Comparison of ENCODE assay signal across 24 mouse cellular contexts in the genomic region with DNA sequence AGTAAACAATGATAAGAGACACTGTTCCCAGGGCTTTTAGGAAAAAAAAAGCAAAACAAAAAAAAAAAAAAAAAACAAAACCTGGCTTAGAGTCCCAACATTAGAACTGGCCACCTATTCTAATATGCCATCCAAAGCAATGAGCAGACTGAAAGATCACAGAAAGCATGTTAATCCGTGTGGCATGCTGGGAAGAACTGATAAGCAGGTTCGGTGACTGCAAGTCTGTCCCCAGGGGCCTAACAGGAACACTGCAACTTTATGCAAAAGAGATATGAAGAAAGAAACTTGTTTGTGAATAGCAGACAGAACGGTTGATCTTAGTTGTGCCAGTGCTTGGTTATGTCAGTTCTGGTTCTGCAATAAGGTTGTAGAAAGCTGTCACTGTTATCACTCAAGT. TPM values are rescaled to one million over a fixed set of nuclear protein-coding genes. Genes with fewer than 3 reads are reported as not detected.
A peak's percentile ranks its signal among the peaks of the same experiment; 100 is the strongest.
DNase-seq lines count a peak whose midpoint lies in the region; ATAC-seq and TF ChIP-seq lines count a peak whose summit lies in the region.
"Had no signal": no experiment of that assay in that cellular context is flagged by ENCODE, and none has a peak within 500 bp of the region (broad histone marks: within the 10 kb centered on the region; RNA-seq: fewer than 3 reads in every experiment).

No protein-coding gene starts in this region.

- H3K9me3 ChIP-seq in CH12.LX (replicated peaks; ENCODE audit: low read length), result no peaks in the 10 kb centered on the region
- no peaks in the 10 kb centered on the region for H3K9me3 ChIP-seq in liver, embryonic 15.5 days (replicated peaks)
- no peaks in the 10 kb centered on the region for H3K9me3 ChIP-seq in heart, embryonic 10.5 days
- H3K9me3 ChIP-seq: embryonic facial prominence, embryonic 15.5 days; forebrain, embryonic 13.5 days; heart, embryonic 13.5 days had no signal

- 14% methylated on average over 3 of the region's 3 CpGs for WGBS in liver, embryonic 15.5 days (ENCODE audit: insufficient replicate concordance)
- 27% methylated on average over 3 of the region's 3 CpGs for WGBS in heart, embryonic 10.5 days

- peaks cover 1 to 2% of the 10 kb centered on the region in 2 experiments for H3K36me3 ChIP-seq in CH12.LX (replicated peaks in 1 of 2; ENCODE audit: control insufficient read depth in 1 of 2, insufficient read depth in 1 of 2, low read length in 1 of 2)
- H3K36me3 ChIP-seq in liver, embryonic 15.5 days (replicated peaks), result no peaks in the 10 kb centered on the region
- H3K36me3 ChIP-seq in heart, embryonic 10.5 days, result no peaks in the 10 kb centered on the region
- H3K36me3 ChIP-seq: embryonic facial prominence, embryonic 15.5 days; heart, embryonic 13.5 days had no signal

- no peak for TF ChIP-seq RAD21 in CH12.LX (IDR thresholded peaks at IDR 0.05; ENCODE audit: low read depth, low read length)

- H3K9ac ChIP-seq in CH12.LX (ENCODE audit: insufficient read depth, low read depth), result peak overlapping the region; percentile 7; the same call in 1 of the 2 replicates
- H3K9ac ChIP-seq in liver, embryonic 15.5 days, result no peak overlapping the region
- H3K9ac ChIP-seq: embryonic facial prominence, embryonic 15.5 days; forebrain, embryonic 13.5 days; heart, embryonic 13.5 days had no signal

- dilution Hi-C loops in CH12.LX (cut with MboI; ENCODE audit: extremely low pct_ligation_motif_present, extremely low pct_unique_long_range_greater_than_20kb, low sequenced_read_pairs), result no loop called here

- in situ Hi-C loops in CH12.LX (cut with MboI; ENCODE audit: low pct_ligation_motif_present, low pct_unique_long_range_greater_than_20kb, low sequenced_read_pairs), result no loop called here

- DNase-seq in 416B (ENCODE audit: low read depth), result peak; percentile 28
- peak; percentile 69 for DNase-seq in CH12.LX (ENCODE audit: extremely low read depth)
- DNase-seq in kidney, postnatal 10 days, result no peak
- no peak for DNase-seq in lung, postnatal 10 days
- no peak for DNase-seq in heart, embryonic 10.5 days (ENCODE audit: low spot score)
- no peak for DNase-seq in gastrocnemius, postnatal 36 days
- DNase-seq: adrenal gland, postnatal 14 days; cerebellum, adult 9-11 months; embryo, embryonic 11 days; heart, postnatal 36 days; kidney, adult 8-10 months; kidney, postnatal 4 days; lung, adult 18-20 months; lung, postnatal 4 days; right cerebral cortex, postnatal 14 days; thymus, postnatal 25 days had no signal

- TF ChIP-seq CTCF in CH12.LX (conservative IDR thresholded peaks at IDR 0.05 in 1 of 2, IDR thresholded peaks at IDR 0.05 in 1 of 2; ENCODE audit: low read depth in 2 of 2, low read length in 2 of 2), result no peak

- H3K79me2 ChIP-seq in CH12.LX (replicated peaks; ENCODE audit: control insufficient read depth, extremely low read depth, insufficient read depth, poor library complexity, severe bottlenecking), result 0 out of 2 replicates have a peak, but pooled peaks cover 2% of the 10 kb centered on the region

- peak overlapping the region; percentile 48 for H3K27ac ChIP-seq in CH12.LX (ENCODE audit: insufficient read depth, low read depth)
- H3K27ac ChIP-seq in liver, embryonic 15.5 days (replicated peaks), result peak overlapping the region; percentile 94
- H3K27ac ChIP-seq in heart, embryonic 10.5 days, result no peak overlapping the region
- H3K27ac ChIP-seq: embryonic facial prominence, embryonic 15.5 days; forebrain, embryonic 13.5 days; heart, embryonic 13.5 days had no signal

- no peak for TF ChIP-seq EP300 in CH12.LX (IDR thresholded peaks at IDR 0.05; ENCODE audit: low read length)

- ATAC-seq in erythroblast, adult 5-6 weeks (replicated peaks; ENCODE audit: low FRiP score, poor library complexity, severe bottlenecking), result peak; percentile 55
- ATAC-seq in liver, embryonic 15.5 days (ENCODE audit: insufficient read depth), result peak; percentile 51
- ATAC-seq: CD4-positive, CD25-positive, alpha-beta regulatory T cell, adult 4 months; forebrain, embryonic 13.5 days; hindbrain, embryonic 16.5 days; midbrain, embryonic 16.5 days had no signal

- H3K4me3 ChIP-seq in CH12.LX (replicated peaks in 1 of 3; ENCODE audit: low read depth in 2 of 3, low read length in 2 of 3, poor library complexity in 1 of 3), result no peak overlapping the region
- no peak overlapping the region for H3K4me3 ChIP-seq in liver, embryonic 15.5 days (replicated peaks)
- no peak overlapping the region for H3K4me3 ChIP-seq in heart, embryonic 10.5 days
- H3K4me3 ChIP-seq: embryonic facial prominence, embryonic 15.5 days; forebrain, embryonic 13.5 days; heart, embryonic 13.5 days had no signal

- intact Hi-C loops in gastrocnemius, postnatal 36 days (cut with DNase I), result no loop called here

- no peaks in the 10 kb centered on the region for H3K27me3 ChIP-seq in CH12.LX (replicated peaks)
- H3K27me3 ChIP-seq in liver, embryonic 15.5 days, result no peaks in the 10 kb centered on the region
- H3K27me3 ChIP-seq in heart, embryonic 10.5 days (ENCODE audit: insufficient read depth, poor library complexity, severe bottlenecking), result no peaks in the 10 kb centered on the region
- H3K27me3 ChIP-seq: embryonic facial prominence, embryonic 15.5 days; forebrain, embryonic 13.5 days; heart, embryonic 13.5 days had no signal

- H3K4me1 ChIP-seq in CH12.LX (ENCODE audit: control insufficient read depth in 1 of 2, insufficient read depth in 2 of 2), result peaks cover 1 to 39% of the 10 kb centered on the region in 2 experiments; a peak in 3 of 4 replicates
- peaks cover 74% of the 10 kb centered on the region for H3K4me1 ChIP-seq in liver, embryonic 15.5 days (replicated peaks)
- peaks cover 21% of the 10 kb centered on the region for H3K4me1 ChIP-seq in heart, embryonic 10.5 days
- H3K4me1 ChIP-seq: embryonic facial prominence, embryonic 15.5 days had no signal

- H3K4me2 ChIP-seq in CH12.LX (ENCODE audit: insufficient read depth, low read depth, poor library complexity, severe bottlenecking), result peak overlapping the region; percentile 93; the same call in 1 of the 2 replicates
- peak overlapping the region; percentile 79 for H3K4me2 ChIP-seq in liver, embryonic 15.5 days
- H3K4me2 ChIP-seq: embryonic facial prominence, embryonic 15.5 days; forebrain, embryonic 13.5 days; heart, embryonic 13.5 days had no signal

- TF ChIP-seq POLR2A in CH12.LX (IDR thresholded peaks at IDR 0.05; ENCODE audit: low read depth, low read length), result no peak

TF ChIP-seq in CH12.LX, 34 proteins besides CTCF, POLR2A, EP300 and RAD21 (continues in another document):
- TF ChIP-seq RCOR1 (conservative IDR thresholded peaks at IDR 0.05; ENCODE audit: low read depth, low read length) (no peak), MYC (IDR thresholded peaks at IDR 0.05; ENCODE audit: low read depth, low read length) (no peak), JUND (conservative IDR thresholded peaks at IDR 0.05; ENCODE audit: low read depth, low read length) (no peak), IRF4 (IDR thresholded peaks at IDR 0.05; ENCODE audit: low read depth, low read length) (0 out of 2 replicates have a peak, but pooled peaks have one; percentile 25), HCFC1 (IDR thresholded peaks at IDR 0.05; ENCODE audit: low read depth, low read length) (no peak), USF2 (conservative IDR thresholded peaks at IDR 0.05; ENCODE audit: low read depth, low read length) (no peak), BHLHE40 (IDR thresholded peaks at IDR 0.05; ENCODE audit: low read depth, low read length) (no peak), TCF12 (IDR thresholded peaks at IDR 0.05; ENCODE audit: low read depth, low read length) (0 out of 2 replicates have a peak, but pooled peaks have one; percentile 20), GABPA (IDR thresholded peaks at IDR 0.05; ENCODE audit: insufficient replicate concordance, low read depth, low read length) (no peak), NELFE (IDR thresholded peaks at IDR 0.05; ENCODE audit: low read depth, low read length) (no peak), USF1 (IDR thresholded peaks at IDR 0.05; ENCODE audit: low read depth, low read length) (no peak), CHD1 (IDR thresholded peaks at IDR 0.05; ENCODE audit: low read depth, low read length) (no peak), MAX (IDR thresholded peaks at IDR 0.05; ENCODE audit: low read length) (no peak), ELF1 (IDR thresholded peaks at IDR 0.05; ENCODE audit: low read depth, low read length) (no peak), ZKSCAN1 (IDR thresholded peaks at IDR 0.05; ENCODE audit: borderline replicate concordance, low read depth, low read length) (no peak), ZC3H11A (IDR thresholded peaks at IDR 0.05; ENCODE audit: low read depth, low read length) (no peak), ZNF384 (IDR thresholded peaks at IDR 0.05; ENCODE audit: low read depth, low read length) (peak; percentile 60), ETS1 (conservative IDR thresholded peaks at IDR 0.05; ENCODE audit: low read depth, low read length) (no peak), MEF2A (IDR thresholded peaks at IDR 0.05; ENCODE audit: borderline replicate concordance, low read depth, low read length) (no peak), TBP (conservative IDR thresholded peaks at IDR 0.05; ENCODE audit: low read depth, low read length) (no peak; the same call in 1 of the 2 replicates), PAX5 (IDR thresholded peaks at IDR 0.05; ENCODE audit: low read length) (no peak), CHD2 (IDR thresholded peaks at IDR 0.05; ENCODE audit: low read length) (no peak), KAT2A (IDR thresholded peaks at IDR 0.05; ENCODE audit: insufficient replicate concordance, low read length) (no peak)

RNA-seq across cellular contexts. Expression of a gene that starts 2.4 kb away (rescaled TPM):
- total RNA-seq in CH12.LX (2012; rRNA removed), result 0.42 and 0.89 TPM in 2 replicates
- total RNA-seq in CH12.LX (2014; rRNA removed), result 0.20 and 0.32 TPM in 2 replicates
- polyA plus RNA-seq in CH12.LX (2012; ENCODE audit: insufficient read length, low read depth), result 1.3 TPM in 2 replicates
- total RNA-seq in erythroblast, adult 5-6 weeks (2015; ENCODE audit: low replicate concordance), result not detected in 2 replicates
- total RNA-seq in erythroblast, adult 5-6 weeks (2017; ENCODE audit: low replicate concordance), result 0.14 TPM in 1 of 2 replicates, not detected in the other
- 0.38 and 0.53 TPM in 2 replicates for polyA plus RNA-seq in liver, embryonic 15.5 days (2015; fragmentation: Nextera tagmentation; extraction: Ambion mirVana)
- 0.48 and 0.63 TPM in 2 replicates for polyA plus RNA-seq in heart, embryonic 10.5 days (2016; fragmentation: Nextera tagmentation; extraction: Ambion mirVana)
- total RNA-seq in gastrocnemius, postnatal 36 days (2021), result under 1 TPM; 0.41 to 0.42 TPM

RNA-seq across cellular contexts. Expression of a gene that starts 4.2 kb away (rescaled TPM):
- total RNA-seq in CH12.LX (2012; rRNA removed) (2.9 TPM in 2 replicates), CH12.LX (2014; rRNA removed) (0.47 and 0.93 TPM in 2 replicates)
- 0.86 and 1.1 TPM in 2 replicates for polyA plus RNA-seq in CH12.LX (2012; ENCODE audit: insufficient read length, low read depth)
- 1.3 TPM in 1 of 2 replicates, not detected in the other for total RNA-seq in erythroblast, adult 5-6 weeks (2015; ENCODE audit: low replicate concordance)
- 0.94 and 2.9 TPM in 2 replicates for total RNA-seq in erythroblast, adult 5-6 weeks (2017; ENCODE audit: low replicate concordance)
- polyA plus RNA-seq in liver, embryonic 15.5 days (2015; fragmentation: Nextera tagmentation; extraction: Ambion mirVana), result 10.5 and 11.3 TPM in 2 replicates
- 2.3 and 3.5 TPM in 2 replicates for polyA plus RNA-seq in heart, embryonic 10.5 days (2016; fragmentation: Nextera tagmentation; extraction: Ambion mirVana)
- 1 to 10 TPM; 3.1 to 7.5 TPM for total RNA-seq in gastrocnemius, postnatal 36 days (2021)

Comparison
In these comparisons a context has a peak if more than half of its experiments do, and no peak if none do; other contexts are left out.
1. DNase-seq: peak in 416B (single experiment) and CH12.LX (single experiment); none in kidney, postnatal 10 days (single experiment), lung, postnatal 10 days (single experiment), heart, embryonic 10.5 days (single experiment) and gastrocnemius, postnatal 36 days (0 of 2).